Mouse (Mus musculus): ENCODE data around the gene Slc13a5. TPM values are rescaled to one million over a fixed set of nuclear protein-coding genes. Genes with fewer than 3 reads are reported as not detected.
A peak's percentile ranks its signal among the peaks of the same experiment; 100 is the strongest.

The Slc13a5 gene
- 34.1 and 37.6 TPM in 2 replicates for polyA plus RNA-seq (2012; rRNA removed)

DNA sequence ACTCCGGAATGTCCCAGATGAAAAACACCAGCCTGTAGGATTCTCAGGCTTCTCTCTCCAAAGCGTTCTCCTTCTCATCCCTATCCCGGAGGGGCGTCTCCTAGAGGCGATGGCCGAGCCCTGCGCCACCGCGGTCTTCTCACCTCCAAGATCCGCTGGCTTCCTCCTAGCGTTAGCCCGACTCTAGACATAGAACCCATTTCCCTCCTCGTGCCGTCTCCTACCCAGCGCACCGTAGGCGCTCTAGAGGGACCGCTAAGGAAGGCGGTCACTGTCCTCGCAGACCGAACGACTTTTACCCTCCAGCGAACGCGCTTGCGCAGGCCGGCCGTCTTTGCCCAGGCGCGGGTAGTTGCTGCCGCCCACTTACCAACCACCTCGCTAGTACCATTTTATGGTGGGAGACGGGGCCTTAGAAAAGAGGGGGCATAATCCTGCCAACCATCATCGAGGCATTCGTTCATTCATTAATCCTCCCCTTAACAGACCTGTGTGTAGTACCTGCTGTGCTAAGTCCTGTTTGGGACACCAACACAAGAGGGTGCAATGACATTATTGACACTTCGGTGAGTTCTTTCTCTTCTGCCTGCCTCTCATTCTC, at the start of gene Slc13a5:
TSS of gene Slc13a5 (minus strand) at position 263 of the 601 bp plus-strand sequence.
- H3K4me3 ChIP-seq (ENCODE audit: control insufficient read depth, low read depth, low read length): peak within 1 kb of the TSS; percentile 90
- TF ChIP-seq CTCF (IDR thresholded peaks at IDR 0.05; ENCODE audit: control insufficient read depth, insufficient read depth, insufficient replicate concordance, low read depth, low read length) (no peak; the same call in 1 of the 2 replicates), POLR2A (IDR thresholded peaks at IDR 0.05; ENCODE audit: control insufficient read depth, low read depth, low read length) (peak; percentile 88)
- H3K27ac ChIP-seq (ENCODE audit: control insufficient read depth, insufficient read depth, low read depth, low read length): peak within 1 kb of the TSS; percentile 88
- H3K36me3 ChIP-seq (ENCODE audit: control insufficient read depth, insufficient read depth, low read length): no peaks in the 10 kb centered on the region
- H3K4me1 ChIP-seq (ENCODE audit: control insufficient read depth, insufficient read depth, low read length): peaks cover 18% of the 10 kb centered on the region
- H3K27me3 ChIP-seq (ENCODE audit: control insufficient read depth, insufficient read depth, low read length): no peaks in the 10 kb centered on the region

- Histone ChIP-seq H3K27me3 (ENCODE audit: control insufficient read depth, insufficient read depth, low read length) (no peaks in the 10 kb centered on the region), H3K4me3 (ENCODE audit: control insufficient read depth, low read depth, low read length) (peak within 1 kb of the TSS; percentile 80), H3K27ac (ENCODE audit: control insufficient read depth, insufficient read depth, low read depth, low read length) (no peak within 1 kb of the TSS), H3K4me1 (ENCODE audit: control insufficient read depth, insufficient read depth, low read length) (peaks cover 3% of the 10 kb centered on the region), H3K36me3 (ENCODE audit: control insufficient read depth, insufficient read depth, low read length) (no peaks in the 10 kb centered on the region)
- TF ChIP-seq POLR2A (IDR thresholded peaks at IDR 0.05; ENCODE audit: control insufficient read depth, low read depth, low read length): peak; percentile 46; the same call in 1 of the 2 replicates
- TF ChIP-seq CTCF (IDR thresholded peaks at IDR 0.05; ENCODE audit: control insufficient read depth, insufficient read depth, insufficient replicate concordance, low read depth, low read length): no peak
Observed at GRCm38 (mm10) chr11:72314151-72314895, 47.3 kb upstream of the Slc13a5 start, which contains the start of gene Fbxo39. Gene Fbxo39 (plus strand): TSS chr11:72314444.

DNA sequence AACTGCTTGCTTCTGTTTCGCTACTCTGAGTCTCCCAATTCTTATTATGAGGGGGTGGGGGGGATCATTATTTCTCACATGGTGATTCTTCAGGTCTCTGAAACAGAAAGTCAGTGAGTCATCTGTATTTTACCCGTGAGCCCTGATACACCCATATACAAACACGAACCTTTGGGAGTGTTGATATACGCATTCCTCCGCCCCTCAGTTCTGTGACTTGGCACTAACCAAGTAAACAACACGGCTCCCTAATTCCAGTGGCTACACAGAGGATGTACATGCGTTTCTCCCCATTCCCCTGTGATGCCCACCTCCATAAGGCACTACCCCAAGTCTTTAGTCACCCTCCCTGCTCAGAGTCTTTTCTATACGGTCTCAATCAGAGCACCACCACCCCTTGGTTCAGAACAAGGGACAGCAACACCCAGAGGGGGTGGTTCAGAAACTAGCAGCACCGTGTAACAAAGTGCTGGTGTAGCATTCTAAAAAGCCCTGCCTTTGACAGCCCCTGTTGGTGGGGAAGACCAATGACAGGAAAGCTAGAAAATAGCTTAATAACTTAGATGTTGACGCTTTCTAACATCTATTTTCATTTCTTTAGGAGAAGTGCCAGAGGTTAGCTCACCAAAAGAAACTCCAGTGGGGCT, 44.5 kb upstream of the Slc13a5 start:
- Histone ChIP-seq H3K27ac (ENCODE audit: control insufficient read depth, insufficient read depth, low read depth, low read length) (no peak overlapping the region), H3K4me1 (ENCODE audit: control insufficient read depth, insufficient read depth, low read length) (peaks cover 3% of the 10 kb centered on the region), H3K36me3 (ENCODE audit: control insufficient read depth, insufficient read depth, low read length) (no peaks in the 10 kb centered on the region), H3K4me3 (ENCODE audit: control insufficient read depth, low read depth, low read length) (no peak overlapping the region), H3K27me3 (ENCODE audit: control insufficient read depth, insufficient read depth, low read length) (no peaks in the 10 kb centered on the region)
- TF ChIP-seq POLR2A (IDR thresholded peaks at IDR 0.05; ENCODE audit: control insufficient read depth, low read depth, low read length) (no peak), CTCF (IDR thresholded peaks at IDR 0.05; ENCODE audit: control insufficient read depth, insufficient read depth, insufficient replicate concordance, low read depth, low read length) (no peak)

- Histone ChIP-seq H3K27me3 (ENCODE audit: control insufficient read depth, insufficient read depth, low read length) (no peaks in the 10 kb centered on the region), H3K36me3 (ENCODE audit: control insufficient read depth, insufficient read depth, low read length) (no peaks in the 10 kb centered on the region), H3K27ac (ENCODE audit: control insufficient read depth, insufficient read depth, low read depth, low read length) (no peak overlapping the region), H3K4me3 (ENCODE audit: control insufficient read depth, low read depth, low read length) (no peak overlapping the region), H3K4me1 (ENCODE audit: control insufficient read depth, insufficient read depth, low read length) (peaks cover 3% of the 10 kb centered on the region)
- TF ChIP-seq CTCF (IDR thresholded peaks at IDR 0.05; ENCODE audit: control insufficient read depth, insufficient read depth, insufficient replicate concordance, low read depth, low read length): no peak
- no peak for TF ChIP-seq POLR2A (IDR thresholded peaks at IDR 0.05; ENCODE audit: control insufficient read depth, low read depth, low read length)
Observed at GRCm38 (mm10) chr11:72310491-72310890, 43.5 kb upstream of the Slc13a5 start.

GRCm38 (mm10) chr11:72308982-72309381, 42.0 kb upstream of the Slc13a5 start:
- H3K36me3 ChIP-seq (ENCODE audit: control insufficient read depth, insufficient read depth, low read length): no peaks in the 10 kb centered on the region
- H3K27ac ChIP-seq (ENCODE audit: control insufficient read depth, insufficient read depth, low read depth, low read length): no peak overlapping the region
- no peak overlapping the region for H3K4me3 ChIP-seq (ENCODE audit: control insufficient read depth, low read depth, low read length)
- no peak for TF ChIP-seq POLR2A (IDR thresholded peaks at IDR 0.05; ENCODE audit: control insufficient read depth, low read depth, low read length)
- no peak for TF ChIP-seq CTCF (IDR thresholded peaks at IDR 0.05; ENCODE audit: control insufficient read depth, insufficient read depth, insufficient replicate concordance, low read depth, low read length)
- no peaks in the 10 kb centered on the region for H3K27me3 ChIP-seq (ENCODE audit: control insufficient read depth, insufficient read depth, low read length)
- H3K4me1 ChIP-seq (ENCODE audit: control insufficient read depth, insufficient read depth, low read length): no peaks in the 10 kb centered on the region

DNA sequence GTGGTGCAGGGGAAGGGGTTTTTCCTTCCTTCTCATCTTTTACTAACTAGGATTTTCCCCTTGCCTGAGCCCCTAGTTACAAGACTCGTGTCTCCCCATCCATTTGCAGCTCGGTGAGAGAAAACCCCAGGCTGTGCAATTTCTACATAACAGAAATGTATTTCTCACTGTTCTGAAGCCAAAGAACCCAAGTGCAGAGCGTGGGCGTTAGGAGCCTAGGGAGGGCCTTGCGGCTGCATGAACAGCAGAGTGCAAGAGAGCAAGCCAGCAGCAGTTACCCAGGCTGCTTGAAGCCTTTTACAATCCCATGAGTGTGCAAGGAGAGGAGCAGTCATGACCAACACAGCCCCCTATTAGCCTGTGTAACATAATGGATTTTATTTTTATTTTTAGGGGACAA, 40.4 kb upstream of the Slc13a5 start:
- Histone ChIP-seq H3K36me3 (ENCODE audit: control insufficient read depth, insufficient read depth, low read length) (no peaks in the 10 kb centered on the region), H3K4me1 (ENCODE audit: control insufficient read depth, insufficient read depth, low read length) (no peaks in the 10 kb centered on the region), H3K4me3 (ENCODE audit: control insufficient read depth, low read depth, low read length) (no peak overlapping the region), H3K27me3 (ENCODE audit: control insufficient read depth, insufficient read depth, low read length) (no peaks in the 10 kb centered on the region), H3K27ac (ENCODE audit: control insufficient read depth, insufficient read depth, low read depth, low read length) (no peak overlapping the region)
- TF ChIP-seq CTCF (IDR thresholded peaks at IDR 0.05; ENCODE audit: control insufficient read depth, insufficient read depth, insufficient replicate concordance, low read depth, low read length) (no peak), POLR2A (IDR thresholded peaks at IDR 0.05; ENCODE audit: control insufficient read depth, low read depth, low read length) (no peak)

- H3K4me3 ChIP-seq (ENCODE audit: control insufficient read depth, low read depth, low read length): peak overlapping the region; percentile 64; the same call in 1 of the 2 replicates
Observed at GRCm38 (mm10) chr11:72302230-72302629, 35.2 kb upstream of the Slc13a5 start.

More at GRCm38 (mm10) chr11:72302230-72302629, 35.2 kb upstream of the Slc13a5 start:
- H3K36me3 ChIP-seq (ENCODE audit: control insufficient read depth, insufficient read depth, low read length): no peaks in the 10 kb centered on the region
- TF ChIP-seq POLR2A (IDR thresholded peaks at IDR 0.05; ENCODE audit: control insufficient read depth, low read depth, low read length) (no peak), CTCF (IDR thresholded peaks at IDR 0.05; ENCODE audit: control insufficient read depth, insufficient read depth, insufficient replicate concordance, low read depth, low read length) (no peak)
- no peaks in the 10 kb centered on the region for H3K27me3 ChIP-seq (ENCODE audit: control insufficient read depth, insufficient read depth, low read length)
- peaks cover 2% of the 10 kb centered on the region for H3K4me1 ChIP-seq (ENCODE audit: control insufficient read depth, insufficient read depth, low read length)
- H3K27ac ChIP-seq (ENCODE audit: control insufficient read depth, insufficient read depth, low read depth, low read length): peak overlapping the region; percentile 60

All from testis, adult 2 months (tissue).